Mouse (Mus musculus) brain, embryonic 14.5 days (tissue): ENCODE data around the gene Gnb5.

Source experiments
- CTCF ChIP-seq: fragments of 200-500 bp; IDR thresholded peaks from 2 replicates; pipeline ENCODE4 v1.5.1; 2012; ENCODE audit warnings: inconsistent platforms, mild to moderate bottlenecking, moderate library complexity, borderline replicate concordance; ENCODE audit not compliant: insufficient read depth, insufficient read length; ENCODE audit errors: extremely low read depth
- POLR2A ChIP-seq: fragments of 200-500 bp; IDR thresholded peaks from 2 replicates; pipeline ENCODE4 v1.6.1; 2012; ENCODE audit warnings: mild to moderate bottlenecking, inconsistent platforms, borderline replicate concordance; ENCODE audit not compliant: poor library complexity, insufficient read depth, insufficient read length, severe bottlenecking; ENCODE audit errors: extremely low read depth

DNA sequence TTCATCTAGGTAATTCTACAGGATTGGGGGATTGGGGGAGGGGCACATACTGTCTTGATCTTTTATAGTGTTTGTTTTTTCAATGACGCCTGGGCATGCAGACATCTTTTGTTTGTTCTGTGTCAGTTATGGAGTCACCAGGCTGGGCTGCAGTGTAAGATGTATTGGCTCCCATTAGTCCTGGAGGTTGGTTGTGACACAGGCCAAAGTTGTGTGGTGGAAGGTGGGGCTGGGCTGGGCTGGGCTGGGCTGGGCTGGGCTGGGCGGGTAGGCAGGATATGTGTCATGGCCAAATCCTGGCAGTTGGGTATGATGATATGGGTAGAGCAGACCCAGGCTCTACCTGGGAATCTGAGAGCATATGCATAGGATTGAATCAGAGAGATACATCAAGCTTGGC is 72.7 kb downstream of the Gnb5 start:
- TF ChIP-seq CTCF (no peak), POLR2A (no peak)
